Mouse (Mus musculus) lung, postnatal 0 days (tissue): ENCODE measurements around the gene Kdm2b.

Source experiments
- CTCF ChIP-seq: IDR thresholded peaks from 2 replicates; pipeline ENCODE4 v1.5.1; 2016; ENCODE audit warnings: antibody characterized with exemption, mild to moderate bottlenecking
- EP300 ChIP-seq: IDR thresholded peaks from 2 replicates; pipeline ENCODE4 v1.6.1; 2016; ENCODE audit warnings: antibody characterized with exemption, mild to moderate bottlenecking, control low read depth

- TF ChIP-seq CTCF = no peak
- no peak for TF ChIP-seq EP300
Observed at GRCm38 (mm10) chr5:122880241-122880980, 109.2 kb downstream of the Kdm2b start.
